Mouse (Mus musculus): ENCODE results near the gene Cdk5rap1.

DNA sequence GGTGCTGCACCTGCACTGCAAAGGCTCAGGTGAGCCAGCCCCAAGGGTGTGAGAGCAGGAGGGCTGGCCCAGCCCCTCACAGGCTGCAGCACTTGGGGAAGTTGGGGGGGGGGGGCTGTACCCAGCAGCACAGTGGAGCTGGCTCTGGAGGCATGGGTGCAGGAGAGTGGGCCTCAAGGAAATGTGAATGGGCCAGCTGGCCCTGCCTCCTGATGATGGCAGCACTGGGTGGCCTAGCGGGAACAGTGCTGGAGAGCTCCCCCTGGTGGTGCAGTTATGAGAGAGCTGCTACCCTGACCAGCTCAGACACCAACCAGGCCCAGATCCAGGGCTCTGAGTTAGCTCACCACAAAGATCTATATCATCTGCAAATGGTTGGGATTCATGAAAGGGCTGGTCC lies 72.3 kb downstream of the Cdk5rap1 start:
- TF ChIP-seq CTCF (IDR thresholded peaks at IDR 0.05; ENCODE audit: control insufficient read depth, insufficient read depth, low read length), result peak; percentile 96
- no peak for TF ChIP-seq POLR2A (IDR thresholded peaks at IDR 0.05; ENCODE audit: borderline replicate concordance, control insufficient read depth, low read depth, low read length)

All from bone marrow, adult 2 months (tissue).